Mouse (Mus musculus) thymus, adult 18-20 months (tissue): Measurements from ENCODE around the gene Npas2.

ENCODE experiments used
- DNase-seq, 2 experiments: peaks; one replicate each; pipeline ENCODE4 v3.0.0; 2022; ENCODE audit warnings: mixed read lengths in 2 of 2

The Npas2 gene

DNA sequence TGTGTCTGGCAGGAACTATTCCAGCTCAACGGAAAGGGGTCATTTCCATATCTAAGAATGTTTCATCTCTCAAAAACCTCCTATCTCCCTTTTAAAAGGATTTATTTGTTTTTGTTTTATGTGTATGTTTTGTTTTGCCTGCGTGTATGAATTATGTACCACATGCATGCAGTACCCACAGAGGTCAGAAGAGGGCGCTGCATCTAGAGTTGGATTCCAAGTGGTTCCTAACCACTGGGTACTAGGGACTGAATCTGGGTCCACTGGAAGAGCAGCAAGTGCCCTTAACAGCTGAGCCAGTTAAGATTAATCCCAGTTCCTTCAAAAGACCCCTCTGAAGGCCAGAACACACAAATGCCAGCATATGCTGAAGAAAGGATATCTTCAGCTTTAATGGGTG lies 24.1 kb downstream of the Npas2 start:
- no peak for DNase-seq

DNA sequence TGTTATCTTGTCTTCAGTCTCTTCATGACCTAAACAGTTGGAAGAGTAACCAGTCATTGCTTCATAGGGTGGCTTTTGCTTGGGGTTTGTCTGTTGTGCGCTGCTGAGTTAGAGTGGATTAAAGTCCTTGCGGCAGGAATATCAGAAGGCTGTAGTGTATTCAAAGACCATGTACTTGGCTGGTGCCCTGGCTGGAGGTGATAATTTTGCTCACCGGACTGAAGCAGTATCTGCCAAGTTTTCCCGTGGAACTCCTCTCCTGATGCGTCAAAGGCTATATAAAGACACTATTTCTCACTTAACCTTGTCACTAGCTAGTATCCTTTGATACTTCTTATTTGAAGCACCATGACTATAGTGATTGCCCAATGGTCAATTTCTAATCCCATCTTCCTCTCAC lies 34.9 kb downstream of the Npas2 start:
- no peak for DNase-seq

GRCm38 (mm10) chr1:39230021-39230420 lies 36.5 kb downstream of the Npas2 start:
- DNase-seq: no peak

GRCm38 (mm10) chr1:39234815-39235449 lies 41.4 kb downstream of the Npas2 start:
- no peak for DNase-seq

- DNase-seq: no peak
Measured at GRCm38 (mm10) chr1:39237503-39238255, 44.1 kb downstream of the Npas2 start.

GRCm38 (mm10) chr1:39240860-39241584 lies 47.5 kb downstream of the Npas2 start:
- DNase-seq: no peak

- no peak for DNase-seq
Measured at GRCm38 (mm10) chr1:39244726-39245125, 51.2 kb downstream of the Npas2 start.

- no peak for DNase-seq
Measured at GRCm38 (mm10) chr1:39251679-39252078, 58.1 kb downstream of the Npas2 start.

GRCm38 (mm10) chr1:39253771-39254170 lies 60.2 kb downstream of the Npas2 start:
- DNase-seq: peak; percentile 9 to 12

GRCm38 (mm10) chr1:39256051-39256450 lies 62.5 kb downstream of the Npas2 start:
- DNase-seq: no peak

GRCm38 (mm10) chr1:39256513-39257330 lies 63.2 kb downstream of the Npas2 start:
- DNase-seq: no peak

- DNase-seq: no peak
Measured at GRCm38 (mm10) chr1:39257331-39257594, 63.7 kb downstream of the Npas2 start.

GRCm38 (mm10) chr1:39259668-39260067 lies 66.1 kb downstream of the Npas2 start:
- DNase-seq: no peak

DNA sequence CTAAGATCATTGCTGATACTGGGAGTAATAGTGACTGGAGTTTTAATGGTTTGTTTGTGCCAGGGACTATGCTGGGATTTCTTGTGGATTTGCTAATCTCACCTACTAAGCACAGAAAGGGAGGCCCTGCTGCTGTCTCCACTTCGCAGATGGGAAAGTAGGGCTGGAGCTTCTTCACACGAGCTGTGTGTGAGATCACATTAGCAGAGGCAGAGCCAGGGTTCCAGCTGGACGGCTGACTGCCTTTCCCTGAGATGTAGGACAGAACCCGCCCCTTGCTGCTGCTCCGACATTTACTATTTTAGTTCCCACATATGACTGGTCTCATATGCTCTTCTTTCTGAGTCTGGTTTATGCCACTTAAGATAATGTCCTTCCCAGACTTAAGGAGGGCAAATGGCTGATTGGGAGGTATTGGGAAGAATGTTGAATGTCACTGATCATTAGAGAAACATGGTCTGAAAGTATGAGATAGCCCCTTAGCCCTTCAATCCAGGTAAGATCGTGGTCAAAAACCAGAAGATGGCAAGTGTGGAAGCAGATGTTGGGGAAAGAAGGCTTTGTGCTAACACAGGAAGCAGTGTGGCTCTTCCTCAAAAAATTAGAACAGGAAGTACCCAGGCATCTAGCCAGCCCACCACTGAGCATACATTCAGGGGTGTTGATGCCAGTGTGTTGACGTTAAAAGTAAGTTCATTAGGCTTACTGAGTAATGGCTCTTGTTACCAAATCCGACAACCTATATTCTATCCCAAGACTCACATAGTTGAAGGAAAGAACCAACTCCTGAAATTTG lies 66.8 kb downstream of the Npas2 start:
- no peak for DNase-seq

- no peak for DNase-seq
Measured at GRCm38 (mm10) chr1:39266843-39267512, 73.4 kb downstream of the Npas2 start.

DNA sequence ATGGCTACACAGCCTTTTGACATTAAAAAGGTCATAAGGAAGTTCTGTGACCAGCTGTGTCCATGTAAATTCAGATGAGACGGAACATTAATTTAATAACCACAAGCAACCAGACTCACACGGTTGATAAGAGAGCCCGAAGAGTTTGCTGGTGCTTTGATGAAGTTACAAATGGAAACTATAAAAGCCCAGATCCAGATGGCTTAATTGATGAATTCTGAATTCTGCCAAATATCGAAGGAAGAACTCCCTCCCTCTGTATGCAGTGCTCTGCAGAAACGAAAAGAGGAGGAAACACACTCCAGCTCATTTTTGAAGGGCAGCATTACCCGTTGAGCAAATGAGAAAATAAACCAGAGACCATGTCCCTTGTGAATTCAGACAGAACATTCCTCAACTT lies 79.4 kb downstream of the Npas2 start:
- no peak for DNase-seq

- DNase-seq: no peak
Measured at GRCm38 (mm10) chr1:39280391-39280790, 86.9 kb downstream of the Npas2 start.

- DNase-seq: peak in 1 of 2 experiments; percentile 24
Measured at GRCm38 (mm10) chr1:39280989-39281875, 87.7 kb downstream of the Npas2 start.

DNA sequence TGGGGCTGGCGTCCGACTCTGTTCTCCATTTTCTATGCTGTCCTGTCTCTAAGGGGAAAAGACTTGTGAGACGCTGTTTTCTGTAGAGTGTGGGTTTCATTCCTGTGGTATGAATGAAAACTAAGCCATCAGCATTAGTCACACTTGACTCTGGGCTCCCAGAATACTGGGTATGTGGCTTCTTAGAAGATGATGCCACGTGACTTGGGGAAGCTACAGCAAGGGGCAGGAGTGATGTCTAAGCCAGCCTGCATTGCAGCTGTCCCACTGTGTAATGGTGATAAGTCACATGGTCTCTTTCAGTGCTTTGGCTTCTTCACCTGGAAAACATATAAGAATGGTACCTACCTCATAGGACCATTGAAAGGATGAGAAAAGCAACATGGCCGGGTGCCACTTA lies 88.4 kb downstream of the Npas2 start:
- DNase-seq: no peak

GRCm38 (mm10) chr1:39283323-39283722 lies 89.8 kb downstream of the Npas2 start:
- no peak for DNase-seq

GRCm38 (mm10) chr1:39284786-39285185 lies 91.3 kb downstream of the Npas2 start:
- DNase-seq: no peak
